Mouse (Mus musculus): ENCODE results near the gene Hoxb3. TPM values are rescaled to one million over a fixed set of nuclear protein-coding genes. Genes with fewer than 3 reads are reported as not detected.

Hoxb3 gene
- polyA plus RNA-seq (2016; fragmentation: Nextera tagmentation; extraction: Ambion mirVana), result 15.3 and 19.3 TPM in 2 replicates

GRCm38 (mm10) chr11:96323154-96323553, at the start of gene Hoxb3:
Hoxb3 (plus strand) TSS chr11:96323326.
- H3K4me2 ChIP-seq (replicated peaks), result peak within 1 kb of the TSS; percentile 62
- H3K27me3 ChIP-seq, result peaks cover 98% of the 10 kb centered on the region
- no peaks in the 10 kb centered on the region for H3K9me3 ChIP-seq (replicated peaks)
- H3K27ac ChIP-seq, result peak within 1 kb of the TSS; percentile 95
- ATAC-seq (ENCODE audit: low FRiP score), result no peak
- H3K9ac ChIP-seq, result peak within 1 kb of the TSS; percentile 85
- H3K4me1 ChIP-seq, result 0 out of 2 replicates have a peak, but pooled peaks cover 6% of the 10 kb centered on the region
- WGBS, result 3% methylated on average over 10 of the region's 10 CpGs
- no peaks in the 10 kb centered on the region for H3K36me3 ChIP-seq
- H3K4me3 ChIP-seq, result peak within 1 kb of the TSS; percentile 42

GRCm38 (mm10) chr11:96274428-96274827, 48.7 kb upstream of the Hoxb3 start:
- H3K4me3 ChIP-seq, result no peak overlapping the region
- no peak overlapping the region for H3K27ac ChIP-seq
- H3K4me1 ChIP-seq, result peaks cover 6% of the 10 kb centered on the region
- no peak overlapping the region for H3K4me2 ChIP-seq (replicated peaks)
- no peak overlapping the region for H3K9ac ChIP-seq
- ATAC-seq (ENCODE audit: low FRiP score), result no peak
- H3K36me3 ChIP-seq, result no peaks in the 10 kb centered on the region
- 5% methylated on average over 10 of the region's 10 CpGs for WGBS
- peaks cover 100% of the 10 kb centered on the region for H3K27me3 ChIP-seq
- no peaks in the 10 kb centered on the region for H3K9me3 ChIP-seq (replicated peaks)

GRCm38 (mm10) chr11:96275896-96276295, 47.2 kb upstream of the Hoxb3 start:
- H3K9ac ChIP-seq, result no peak overlapping the region
- H3K4me3 ChIP-seq, result no peak overlapping the region
- peaks cover 6% of the 10 kb centered on the region for H3K4me1 ChIP-seq
- no peak overlapping the region for H3K27ac ChIP-seq
- no peaks in the 10 kb centered on the region for H3K36me3 ChIP-seq
- WGBS, result 3% methylated on average over 4 of the region's 4 CpGs
- H3K4me2 ChIP-seq (replicated peaks), result no peak overlapping the region
- H3K9me3 ChIP-seq (replicated peaks), result no peaks in the 10 kb centered on the region
- no peak for ATAC-seq (ENCODE audit: low FRiP score)
- peaks cover 98% of the 10 kb centered on the region for H3K27me3 ChIP-seq

- Histone ChIP-seq H3K4me3 (no peak overlapping the region), H3K9ac (no peak overlapping the region), H3K4me2 (replicated peaks) (no peak overlapping the region), H3K36me3 (no peaks in the 10 kb centered on the region), H3K27ac (no peak overlapping the region), H3K4me1 (peaks cover 1% of the 10 kb centered on the region), H3K27me3 (peaks cover 97% of the 10 kb centered on the region), H3K9me3 (replicated peaks) (no peaks in the 10 kb centered on the region)
- ATAC-seq (ENCODE audit: low FRiP score), result no peak
- WGBS, result 2% methylated on average over 35 of the region's 35 CpGs
These were observed 45.7 kb upstream of the Hoxb3 start for GRCm38 (mm10) chr11:96277151-96278044.

GRCm38 (mm10) chr11:96278324-96278723, 44.8 kb upstream of the Hoxb3 start:
- Histone ChIP-seq H3K36me3 (no peaks in the 10 kb centered on the region), H3K4me2 (replicated peaks) (no peak overlapping the region), H3K4me3 (no peak overlapping the region), H3K27ac (no peak overlapping the region), H3K27me3 (peaks cover 97% of the 10 kb centered on the region), H3K9me3 (replicated peaks) (no peaks in the 10 kb centered on the region), H3K4me1 (0 out of 2 replicates have a peak, but pooled peaks cover 2% of the 10 kb centered on the region), H3K9ac (no peak overlapping the region)
- WGBS, result 15% methylated on average over 14 of the region's 14 CpGs
- ATAC-seq (ENCODE audit: low FRiP score), result no peak

GRCm38 (mm10) chr11:96278773-96279172, 44.4 kb upstream of the Hoxb3 start:
- WGBS, result 0% methylated on average over 9 of the region's 9 CpGs

GRCm38 (mm10) chr11:96279421-96280233, 43.5 kb upstream of the Hoxb3 start:
- Histone ChIP-seq H3K9me3 (replicated peaks) (no peaks in the 10 kb centered on the region), H3K27me3 (peaks cover 97% of the 10 kb centered on the region), H3K27ac (no peak overlapping the region), H3K4me1 (peaks cover 8% of the 10 kb centered on the region; the same call in 1 of the 2 replicates), H3K4me3 (no peak overlapping the region), H3K36me3 (no peaks in the 10 kb centered on the region), H3K9ac (no peak overlapping the region), H3K4me2 (replicated peaks) (peak overlapping the region; percentile 21)
- WGBS, result 2% methylated on average over 31 of the region's 31 CpGs
- no peak for ATAC-seq (ENCODE audit: low FRiP score)

More at GRCm38 (mm10) chr11:96278773-96279172, 44.4 kb upstream of the Hoxb3 start:
- H3K4me1 ChIP-seq, result 0 out of 2 replicates have a peak, but pooled peaks cover 2% of the 10 kb centered on the region
- no peak overlapping the region for H3K4me2 ChIP-seq (replicated peaks)
- H3K9me3 ChIP-seq (replicated peaks), result no peaks in the 10 kb centered on the region
- H3K9ac ChIP-seq, result no peak overlapping the region
- H3K27me3 ChIP-seq, result peaks cover 97% of the 10 kb centered on the region
- H3K4me3 ChIP-seq, result no peak overlapping the region
- no peak overlapping the region for H3K27ac ChIP-seq
- H3K36me3 ChIP-seq, result no peaks in the 10 kb centered on the region
- no peak for ATAC-seq (ENCODE audit: low FRiP score)

- H3K4me3 ChIP-seq, result no peak overlapping the region
- H3K4me2 ChIP-seq (replicated peaks), result no peak overlapping the region
- no peaks in the 10 kb centered on the region for H3K9me3 ChIP-seq (replicated peaks)
- H3K4me1 ChIP-seq, result peaks cover 11% of the 10 kb centered on the region; the same call in 1 of the 2 replicates
- H3K9ac ChIP-seq, result no peak overlapping the region
- no peak overlapping the region for H3K27ac ChIP-seq
- H3K27me3 ChIP-seq, result peaks cover 97% of the 10 kb centered on the region
- WGBS, result 7% methylated on average over 8 of the region's 8 CpGs
- no peak for ATAC-seq (ENCODE audit: low FRiP score)
- H3K36me3 ChIP-seq, result no peaks in the 10 kb centered on the region
These were observed 42.4 kb upstream of the Hoxb3 start for GRCm38 (mm10) chr11:96280399-96281378.

GRCm38 (mm10) chr11:96281396-96281795, 41.7 kb upstream of the Hoxb3 start:
- Histone ChIP-seq H3K9ac (no peak overlapping the region), H3K9me3 (replicated peaks) (no peaks in the 10 kb centered on the region), H3K4me3 (no peak overlapping the region), H3K27ac (no peak overlapping the region), H3K4me2 (replicated peaks) (no peak overlapping the region), H3K4me1 (peaks cover 11% of the 10 kb centered on the region; the same call in 1 of the 2 replicates), H3K27me3 (peaks cover 97% of the 10 kb centered on the region), H3K36me3 (no peaks in the 10 kb centered on the region)
- 5% methylated on average over 18 of the region's 18 CpGs for WGBS
- no peak for ATAC-seq (ENCODE audit: low FRiP score)

GRCm38 (mm10) chr11:96281855-96282570, 41.1 kb upstream of the Hoxb3 start, which contains the start of gene Hoxb8:
Hoxb8 (plus strand) TSS chr11:96281905.
- H3K27me3 ChIP-seq, result peaks cover 97% of the 10 kb centered on the region
- H3K4me1 ChIP-seq, result peaks cover 14% of the 10 kb centered on the region; the same call in 1 of the 2 replicates
- H3K4me2 ChIP-seq (replicated peaks), result 0 out of 2 replicates have a peak within 1 kb of the TSS, but pooled peaks have one; percentile 17
- under 1% methylated on average over 27 of the region's 27 CpGs for WGBS
- H3K27ac ChIP-seq, result no peak within 1 kb of the TSS
- H3K36me3 ChIP-seq, result no peaks in the 10 kb centered on the region
- ATAC-seq (ENCODE audit: low FRiP score), result no peak
- H3K9me3 ChIP-seq (replicated peaks), result no peaks in the 10 kb centered on the region
- no peak within 1 kb of the TSS; the same call in 1 of the 2 replicates for H3K9ac ChIP-seq
- peak within 1 kb of the TSS; percentile 34 for H3K4me3 ChIP-seq

Data from hindbrain, embryonic 12.5 days (tissue).